Mouse (Mus musculus) brain, embryonic 14.5 days (tissue): ENCODE data around the gene Magee1. TPM values are rescaled to one million over a fixed set of nuclear protein-coding genes. Genes with fewer than 3 reads are reported as not detected.

ENCODE experiments used
- DNase-seq: peaks from one replicate; pipeline ENCODE4 v3.0.0-alpha.2; 2011; ENCODE audit warnings: low read depth
- CTCF ChIP-seq: fragments of 200-500 bp; IDR thresholded peaks from 2 replicates; pipeline ENCODE4 v1.5.1; 2012; ENCODE audit warnings: inconsistent platforms, mild to moderate bottlenecking, moderate library complexity, borderline replicate concordance; ENCODE audit not compliant: insufficient read depth, insufficient read length; ENCODE audit errors: extremely low read depth
- POLR2A ChIP-seq: fragments of 200-500 bp; IDR thresholded peaks from 2 replicates; pipeline ENCODE4 v1.6.1; 2012; ENCODE audit warnings: mild to moderate bottlenecking, inconsistent platforms, borderline replicate concordance; ENCODE audit not compliant: poor library complexity, insufficient read depth, insufficient read length, severe bottlenecking; ENCODE audit errors: extremely low read depth
- polyA plus RNA-seq: library from polyadenylated mRNA; depleted of rRNA; stranded (reverse); fragments of >200 nt; gene quantifications from 2 replicates; pipeline ENCODE4 v1.2.3, GENCODE M21; 2012; rRNA removed

Magee1 gene
- polyA plus RNA-seq, 1 experiment, result 144 TPM

DNA sequence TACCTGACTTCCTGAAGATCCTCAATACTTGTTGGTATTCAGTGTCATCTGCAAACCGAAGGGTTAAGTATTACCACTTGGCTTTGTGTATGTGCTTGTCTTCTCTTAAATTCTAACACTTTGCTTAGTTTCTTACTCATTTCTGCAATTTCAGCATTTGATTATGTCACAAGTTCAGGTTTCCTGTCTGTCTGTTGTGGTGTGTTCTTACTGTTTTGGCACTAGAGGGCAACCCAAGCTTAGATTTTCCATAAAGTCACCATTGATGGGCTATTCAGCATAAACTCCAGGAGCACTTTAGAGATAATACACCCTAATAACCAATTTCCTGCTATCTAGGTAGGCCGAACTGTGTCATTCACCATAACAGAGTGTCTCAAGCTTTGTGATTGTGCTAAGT lies 47.0 kb downstream of the Magee1 start:
- peak; percentile 27 for DNase-seq
- TF ChIP-seq POLR2A (no peak), CTCF (no peak)

Other genes with a start within 250 kb of the Magee1 start
- 12.5 and 12.9 TPM in 2 replicates for gene Pbdc1, start 40.6 kb upstream of the Magee1 start, polyA plus RNA-seq